Mouse (Mus musculus) heart, embryonic 13.5 days (tissue): ENCODE results near the gene Gm6871. TPM values are rescaled to one million over a fixed set of nuclear protein-coding genes. Genes with fewer than 3 reads are reported as not detected.
"Not testable (repeated sequence)": the region's sequence is repeated elsewhere in the genome, so short reads cannot be mapped to it uniquely, and the experiment has no call there.

Source experiments
- ATAC-seq: fragments of 200-750 bp; cut with Nextera tagmentation; 2 replicates; pipeline ENCODE4 v1.8.0; 2017; ENCODE audit warnings: moderate TSS enrichment; ENCODE audit not compliant: insufficient number of reproducible peaks, low FRiP score, low TSS enrichment; ENCODE audit errors: extremely low read depth
- H3K27ac ChIP-seq: fragments of 300-500 bp; sonication (generic); replicated peaks from 2 replicates; pipeline ENCODE4 v1.5.1; 2015; ENCODE audit warnings: moderate library complexity, mild to moderate bottlenecking, inconsistent platforms
- H3K27me3 ChIP-seq: fragments of 300-500 bp; sonication (generic); replicated peaks from 2 replicates; pipeline ENCODE4 v1.6.1; 2015; ENCODE audit warnings: mild to moderate bottlenecking, inconsistent platforms
- H3K36me3 ChIP-seq: fragments of 300-500 bp; sonication (generic); 2 replicates; pipeline ENCODE4 v1.6.1; 2015; ENCODE audit warnings: mild to moderate bottlenecking, inconsistent platforms
- H3K4me1 ChIP-seq: fragments of 300-500 bp; sonication (generic); 2 replicates; pipeline ENCODE4 v1.6.1; 2015; ENCODE audit warnings: inconsistent platforms
- H3K4me2 ChIP-seq: fragments of 300-500 bp; sonication (generic); 2 replicates; pipeline ENCODE4 v1.6.1; 2015; ENCODE audit warnings: inconsistent platforms, mild to moderate bottlenecking, moderate library complexity
- H3K4me3 ChIP-seq: fragments of 300-500 bp; sonication (generic); 2 replicates; pipeline ENCODE4 v1.5.1; 2015; ENCODE audit warnings: moderate library complexity, mild to moderate bottlenecking, inconsistent platforms
- H3K9ac ChIP-seq: fragments of 300-500 bp; sonication (generic); 2 replicates; pipeline ENCODE4 v1.6.1; 2015; ENCODE audit warnings: inconsistent platforms, mild to moderate bottlenecking, moderate library complexity
- H3K9me3 ChIP-seq: fragments of 300-500 bp; sonication (generic); 2 replicates; pipeline ENCODE4 v1.6.1; 2016; ENCODE audit warnings: inconsistent platforms
- WGBS: fragments of 180-500 bp; shearing (Covaris S2); methylation state at CpG from one replicate; pipeline ENCODE4 v1.1.7; 2015; ENCODE audit warnings: mixed read lengths; 5-methylcytosine and 5-hydroxymethylcytosine counted together
- polyA plus RNA-seq: library from polyadenylated mRNA; unstranded; fragments of >200 nt; fragmentation: Nextera tagmentation; extraction: Ambion mirVana; gene quantifications from 2 replicates; pipeline ENCODE4 v1.2.1, GENCODE M21; 2015

Gene Gm6871
- polyA plus RNA-seq, 1 experiment from 2014 or later = not detected

DNA sequence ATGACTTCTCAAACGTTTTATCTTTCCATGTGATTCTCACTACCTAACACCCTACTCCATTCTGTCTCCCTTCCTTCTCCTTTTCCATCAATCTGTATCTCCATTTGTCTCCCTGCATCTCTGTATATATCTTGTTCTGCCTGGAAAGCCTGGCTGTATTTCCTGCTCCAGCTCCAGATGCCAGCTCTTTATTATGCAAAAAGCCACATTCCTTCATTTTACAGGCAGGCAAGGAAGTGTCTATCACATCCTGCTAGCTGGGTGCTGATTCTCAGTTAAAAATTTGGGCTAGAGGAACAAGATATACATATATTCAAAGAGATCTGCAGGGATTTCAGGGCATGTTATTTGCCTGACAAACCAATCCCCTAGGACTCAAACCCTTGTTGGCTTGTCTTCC, 61.3 kb downstream of the Gm6871 start:
- 9% methylated on average over 1 of the region's 1 CpGs for WGBS
- Histone ChIP-seq H3K4me3 (no peak overlapping the region), H3K4me2 (no peak overlapping the region), H3K9me3 (peaks cover 18% of the 10 kb centered on the region), H3K27me3 (no peaks in the 10 kb centered on the region), H3K36me3 (no peaks in the 10 kb centered on the region), H3K4me1 (no peaks in the 10 kb centered on the region), H3K27ac (no peak overlapping the region), H3K9ac (no peak overlapping the region)
- no peak for ATAC-seq

DNA sequence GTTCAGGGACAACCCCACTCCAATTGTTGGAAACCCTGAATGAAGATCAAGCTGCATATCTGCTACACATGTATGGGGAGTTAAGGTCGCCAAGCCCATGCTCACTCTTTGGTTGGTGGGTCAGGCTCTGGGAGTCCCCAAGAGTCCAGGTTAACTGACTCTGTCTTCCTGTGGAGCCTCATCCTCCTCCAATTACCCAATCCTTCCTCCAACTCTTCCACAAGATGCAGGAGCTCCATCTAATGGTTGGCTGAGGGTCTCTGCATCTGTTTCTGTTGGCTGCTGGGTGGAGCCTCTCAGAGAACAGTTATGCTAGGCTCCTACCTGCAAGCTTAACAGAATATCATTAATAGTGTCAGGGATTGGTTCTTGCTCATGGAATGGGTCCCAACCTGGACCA, 71.1 kb downstream of the Gm6871 start:
- Histone ChIP-seq H3K9ac (no peak overlapping the region), H3K27me3 (no peaks in the 10 kb centered on the region), H3K4me3 (no peak overlapping the region), H3K27ac (no peak overlapping the region), H3K36me3 (no peaks in the 10 kb centered on the region), H3K4me1 (peaks cover 5% of the 10 kb centered on the region; the same call in 1 of the 2 replicates), H3K9me3 (peaks cover 3% of the 10 kb centered on the region; the same call in 1 of the 2 replicates), H3K4me2 (no peak overlapping the region)
- no peak for ATAC-seq
- WGBS = 36% methylated on average over 1 of the region's 1 CpGs

DNA sequence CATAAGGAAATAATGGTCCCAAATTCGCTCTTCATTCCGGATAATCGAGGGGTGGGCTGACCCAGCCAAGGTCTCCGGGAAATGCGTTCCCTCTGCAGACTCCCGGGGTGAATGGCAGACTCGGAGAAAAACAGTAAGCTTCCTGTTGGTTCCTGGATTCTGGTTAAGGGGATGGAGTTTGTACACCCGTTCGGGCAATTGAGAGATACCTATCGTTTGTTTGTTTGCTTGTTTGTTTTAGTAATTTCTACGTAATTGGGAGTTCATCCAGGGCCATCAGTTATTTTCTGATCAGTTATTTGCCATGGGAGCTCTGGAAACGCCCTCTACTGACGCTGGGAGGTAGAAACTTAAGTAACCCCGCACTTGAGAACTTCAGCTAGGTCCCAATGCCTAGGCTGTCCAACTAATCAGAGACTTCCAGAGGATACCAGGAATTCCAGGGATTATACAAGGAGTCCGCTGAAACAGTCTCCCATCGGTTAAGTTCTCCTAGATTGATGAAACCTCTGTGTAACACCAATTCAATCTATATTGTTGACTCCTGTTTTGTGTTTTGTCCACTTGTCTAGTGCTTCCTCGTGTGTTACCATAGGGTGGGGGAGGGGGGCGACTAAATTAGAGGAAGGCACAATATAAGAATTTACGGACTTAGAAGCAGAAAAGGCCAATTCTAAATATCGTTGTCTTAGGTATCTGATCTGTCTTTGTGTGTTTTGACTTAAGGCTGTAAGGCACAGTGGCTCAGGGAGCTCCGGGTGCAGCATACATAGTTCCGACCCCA, 73.1 kb downstream of the Gm6871 start:
- H3K36me3 ChIP-seq = no peaks in the 10 kb centered on the region
- no peaks in the 10 kb centered on the region for H3K27me3 ChIP-seq
- H3K9ac ChIP-seq = peak overlapping the region; percentile 82
- peak overlapping the region; percentile 90 for H3K4me2 ChIP-seq
- 17% methylated on average over 22 of the region's 22 CpGs for WGBS
- peak overlapping the region; percentile 73 for H3K4me3 ChIP-seq
- no peak overlapping the region for H3K27ac ChIP-seq
- peaks cover 5% of the 10 kb centered on the region; the same call in 1 of the 2 replicates for H3K4me1 ChIP-seq
- ATAC-seq = no peak
- H3K9me3 ChIP-seq = no peaks in the 10 kb centered on the region

- Histone ChIP-seq H3K36me3 (peaks cover 8% of the 10 kb centered on the region), H3K4me1 (peaks cover 5% of the 10 kb centered on the region; the same call in 1 of the 2 replicates), H3K27ac (peak within 1 kb of the TSS; percentile 75), H3K4me2 (peak within 1 kb of the TSS; percentile 90), H3K9me3 (0 out of 2 replicates have a peak, but pooled peaks cover under 1% of the 10 kb centered on the region), H3K9ac (peak within 1 kb of the TSS; percentile 82), H3K27me3 (no peaks in the 10 kb centered on the region), H3K4me3 (peak within 1 kb of the TSS; percentile 73)
- peak; percentile 88 for ATAC-seq
- under 1% methylated on average over 18 of the region's 18 CpGs for WGBS
Observed at GRCm38 (mm10) chr7:41499389-41500049, 73.9 kb downstream of the Gm6871 start, which contains the start of the genes Gm20449 and AW146154. Gene Gm20449, minus strand, starts transcription at chr7:41499417. Gene AW146154, minus strand, starts transcription at chr7:41499890.

GRCm38 (mm10) chr7:41499018-41499388, 74.5 kb downstream of the Gm6871 start:
- Histone ChIP-seq H3K4me2 (peak overlapping the region; percentile 90), H3K36me3 (peaks cover 12% of the 10 kb centered on the region), H3K27ac (peak overlapping the region; percentile 58), H3K9ac (peak overlapping the region; percentile 82), H3K4me3 (peak overlapping the region; percentile 73)
- not testable (repeated sequence) for H3K9me3 ChIP-seq, H3K27me3 ChIP-seq, H3K4me1 ChIP-seq
- whole genome bisulfite sequencing = under 1% methylated on average over 6 of the region's 6 CpGs
- peak; percentile 21; the same call in 1 of the 2 replicates for ATAC-seq

- H3K9ac ChIP-seq = peak overlapping the region; percentile 82
- not testable (repeated sequence) for H3K9me3 ChIP-seq, H3K27me3 ChIP-seq, H3K4me1 ChIP-seq, ATAC-seq, H3K27ac ChIP-seq
- H3K36me3 ChIP-seq = peaks cover 12% of the 10 kb centered on the region
- H3K4me2 ChIP-seq = peak overlapping the region; percentile 90
- 74% methylated on average over 4 of the region's 4 CpGs for WGBS
- peak overlapping the region; percentile 73 for H3K4me3 ChIP-seq
Observed at GRCm38 (mm10) chr7:41498464-41498863, 75.0 kb downstream of the Gm6871 start.

GRCm38 (mm10) chr7:41497871-41498270, 75.6 kb downstream of the Gm6871 start:
- Histone ChIP-seq H3K36me3 (peaks cover 12% of the 10 kb centered on the region), H3K4me1 (peaks cover 5% of the 10 kb centered on the region; the same call in 1 of the 2 replicates), H3K9ac (no peak overlapping the region), H3K27ac (no peak overlapping the region), H3K4me2 (no peak overlapping the region), H3K9me3 (0 out of 2 replicates have a peak, but pooled peaks cover 10% of the 10 kb centered on the region), H3K4me3 (no peak overlapping the region), H3K27me3 (no peaks in the 10 kb centered on the region)
- no peak for ATAC-seq
- WGBS = 86% methylated on average over 2 of the region's 2 CpGs

Other genes starting within 250 kb of the Gm6871 start
- gene AI987944, start 180.3 kb downstream of the Gm6871 start, polyA plus RNA-seq = 9.2 and 10.3 TPM in 2 replicates
- 0.15 and 0.19 TPM in 2 replicates for gene Vmn2r57, start 125.0 kb downstream of the Gm6871 start, polyA plus RNA-seq
- 0.09 and 0.13 TPM in 2 replicates for gene Gm20449, start 74.2 kb downstream of the Gm6871 start, polyA plus RNA-seq
- 5.4 and 6.0 TPM in 2 replicates for gene AW146154, start 73.8 kb downstream of the Gm6871 start, polyA plus RNA-seq
- 5.5 TPM in 2 replicates for gene 2610021A01Rik, start 25.6 kb upstream of the Gm6871 start, polyA plus RNA-seq
- gene Zfp788, start 59.5 kb upstream of the Gm6871 start, polyA plus RNA-seq = 5.0 and 5.7 TPM in 2 replicates